Mouse (Mus musculus): ENCODE data around the gene Cachd1. TPM values are rescaled to one million over a fixed set of nuclear protein-coding genes. Genes with fewer than 3 reads are reported as not detected.

Gene Cachd1
- total RNA-seq, 1 experiment from 2014 or later = not detected

DNA sequence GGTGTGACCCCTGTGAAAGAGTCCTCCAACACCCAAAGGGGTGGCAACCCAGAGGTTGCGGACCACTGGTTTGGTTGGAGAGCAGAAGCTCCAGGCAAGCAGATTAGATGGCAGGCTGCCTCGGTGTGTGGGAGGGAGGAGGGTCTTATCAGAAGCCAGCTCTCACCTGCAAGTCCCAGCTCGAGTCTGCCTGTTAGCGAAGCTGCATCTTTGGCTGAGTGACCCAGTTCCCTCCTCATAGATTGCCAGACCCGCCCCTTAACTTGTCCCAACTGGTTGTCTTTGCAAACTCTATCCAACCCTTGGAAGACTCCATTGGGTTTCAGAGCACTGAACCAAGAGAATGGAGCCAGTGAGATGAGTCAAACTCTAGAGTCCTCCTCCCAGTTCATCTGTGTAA is 173.8 kb downstream of the Cachd1 start:
- no peak for ATAC-seq (replicated peaks; ENCODE audit: insufficient number of reproducible peaks, low FRiP score, low TSS enrichment, poor library complexity, severe bottlenecking)

DNA sequence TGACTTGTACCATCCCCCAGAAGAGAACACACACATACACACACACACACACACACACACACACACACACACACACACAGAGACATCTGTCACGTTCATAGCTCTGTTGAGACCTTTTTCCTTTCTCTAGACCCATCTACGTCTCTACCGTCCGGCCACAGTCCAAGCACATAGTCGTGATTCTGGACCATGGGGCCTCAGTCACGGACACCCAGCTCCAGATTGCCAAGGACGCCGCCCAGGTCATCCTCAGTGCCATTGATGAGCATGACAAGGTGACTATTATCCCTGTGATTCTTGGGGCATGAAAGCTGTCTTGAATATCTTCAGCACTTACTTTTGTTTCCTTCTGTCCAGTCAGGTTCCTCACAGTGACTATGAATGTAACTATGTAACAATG is 175.4 kb downstream of the Cachd1 start:
- ATAC-seq (replicated peaks; ENCODE audit: insufficient number of reproducible peaks, low FRiP score, low TSS enrichment, poor library complexity, severe bottlenecking) = no peak

DNA sequence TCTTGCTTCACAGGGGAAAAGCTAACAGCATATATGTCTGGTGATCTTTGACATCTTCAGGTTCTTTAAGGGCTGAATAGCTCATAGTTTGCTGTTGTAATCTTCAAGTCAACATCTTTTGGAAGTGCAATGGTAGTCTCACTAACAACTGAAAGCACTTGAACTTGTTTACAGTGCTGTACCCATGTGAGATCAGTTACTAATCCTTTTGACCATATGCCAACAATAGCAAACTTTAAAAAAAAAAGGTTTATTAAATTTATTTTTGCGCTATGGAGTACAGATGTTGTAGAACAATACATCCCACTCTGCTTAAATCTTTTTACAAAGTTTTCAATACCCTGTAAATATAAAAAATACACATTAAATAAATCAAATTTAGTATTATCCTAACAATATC is 186.9 kb downstream of the Cachd1 start:
- no peak for ATAC-seq (replicated peaks; ENCODE audit: insufficient number of reproducible peaks, low FRiP score, low TSS enrichment, poor library complexity, severe bottlenecking)

DNA sequence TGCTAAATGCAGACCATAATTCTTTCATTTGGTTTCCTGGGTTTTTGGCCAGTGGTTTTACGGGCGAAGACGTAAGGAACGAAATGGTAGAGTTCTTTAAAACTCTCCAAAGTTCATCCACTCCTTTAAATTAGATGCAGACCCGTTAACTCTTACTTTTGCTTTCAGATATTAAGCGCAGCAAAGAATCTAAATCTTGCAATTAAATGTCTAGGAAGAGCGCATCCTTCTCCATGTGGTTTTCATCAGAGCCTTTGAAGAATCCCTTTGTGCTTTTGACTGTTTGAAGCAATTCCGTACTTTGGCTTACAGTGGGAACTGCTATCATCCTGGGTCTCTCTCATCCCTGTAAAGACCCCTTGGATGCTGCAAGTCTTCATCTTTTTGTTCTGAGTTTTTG is 187.3 kb downstream of the Cachd1 start:
- ATAC-seq (replicated peaks; ENCODE audit: insufficient number of reproducible peaks, low FRiP score, low TSS enrichment, poor library complexity, severe bottlenecking) = no peak

DNA sequence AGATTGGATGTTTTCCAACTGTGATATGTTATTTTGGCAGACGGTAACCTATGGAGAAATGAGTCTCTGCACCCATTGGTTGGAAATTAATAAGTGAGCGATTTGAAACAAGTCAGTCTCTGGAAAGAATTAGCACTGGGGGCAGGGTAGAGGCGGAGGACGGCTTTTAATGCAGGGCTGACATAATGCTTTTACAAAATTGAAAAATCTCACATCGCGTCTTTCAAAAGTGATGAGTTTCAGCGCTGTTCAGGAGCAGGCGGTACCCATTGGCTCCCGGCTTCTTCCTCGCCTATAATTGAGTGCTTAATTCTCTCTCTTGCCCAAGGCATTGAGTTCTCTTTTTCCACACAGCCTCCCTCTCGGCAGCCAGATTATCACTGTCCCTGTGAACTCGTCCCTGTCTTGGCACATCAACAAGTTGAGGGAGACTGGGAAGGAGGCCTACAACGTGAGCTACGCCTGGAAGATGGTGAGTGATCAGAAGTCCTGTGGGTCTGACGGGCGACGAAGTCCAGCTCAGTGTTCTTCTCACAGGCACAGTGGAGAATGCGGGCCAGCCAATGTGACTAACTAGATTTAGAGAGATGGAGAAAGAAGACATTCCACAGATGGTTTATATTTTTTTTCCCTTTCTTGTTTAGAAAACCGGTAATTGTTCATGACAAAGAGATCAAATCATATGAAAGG is 191.4 kb downstream of the Cachd1 start:
- ATAC-seq (replicated peaks; ENCODE audit: insufficient number of reproducible peaks, low FRiP score, low TSS enrichment, poor library complexity, severe bottlenecking) = no peak

DNA sequence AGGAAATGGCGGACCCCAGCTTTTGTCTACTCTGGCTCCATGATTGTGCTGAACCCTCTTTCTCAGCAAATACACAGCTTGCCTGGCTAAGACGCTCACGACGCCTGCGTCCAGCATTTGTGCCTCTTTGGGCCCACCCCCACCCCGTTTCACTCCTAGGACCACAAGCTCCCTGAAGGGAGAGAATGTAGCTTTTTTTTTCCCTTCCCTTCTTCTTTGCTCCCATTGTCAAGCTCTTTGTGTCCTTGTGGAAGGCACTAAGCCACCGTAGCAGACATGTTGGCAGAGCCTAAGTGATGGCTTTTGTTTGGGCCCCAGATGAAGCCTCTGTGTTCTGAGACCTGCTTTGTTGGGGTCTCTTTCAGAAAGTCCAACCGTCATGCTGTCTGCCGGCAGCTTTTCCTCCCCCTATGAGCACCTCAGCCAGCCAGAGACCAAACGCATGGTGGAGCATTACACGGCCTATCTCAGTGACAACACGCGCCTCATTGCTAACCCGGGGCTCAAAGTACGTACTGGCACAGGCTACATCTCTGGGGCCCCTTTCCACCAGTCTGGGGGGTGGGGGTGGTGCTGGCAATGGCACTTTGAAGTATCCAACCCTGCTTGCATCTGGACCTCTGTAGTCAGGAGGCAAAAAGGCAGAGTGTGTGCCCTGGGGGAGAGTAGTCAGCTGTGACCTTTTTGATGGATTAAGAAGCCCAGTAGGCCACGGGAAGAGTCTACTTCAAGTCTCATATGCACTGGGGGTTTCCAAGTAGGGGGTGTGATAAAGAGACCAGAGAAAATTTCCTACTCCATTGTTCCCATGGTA is 197.4 kb downstream of the Cachd1 start:
- ATAC-seq (replicated peaks; ENCODE audit: insufficient number of reproducible peaks, low FRiP score, low TSS enrichment, poor library complexity, severe bottlenecking) = no peak

DNA sequence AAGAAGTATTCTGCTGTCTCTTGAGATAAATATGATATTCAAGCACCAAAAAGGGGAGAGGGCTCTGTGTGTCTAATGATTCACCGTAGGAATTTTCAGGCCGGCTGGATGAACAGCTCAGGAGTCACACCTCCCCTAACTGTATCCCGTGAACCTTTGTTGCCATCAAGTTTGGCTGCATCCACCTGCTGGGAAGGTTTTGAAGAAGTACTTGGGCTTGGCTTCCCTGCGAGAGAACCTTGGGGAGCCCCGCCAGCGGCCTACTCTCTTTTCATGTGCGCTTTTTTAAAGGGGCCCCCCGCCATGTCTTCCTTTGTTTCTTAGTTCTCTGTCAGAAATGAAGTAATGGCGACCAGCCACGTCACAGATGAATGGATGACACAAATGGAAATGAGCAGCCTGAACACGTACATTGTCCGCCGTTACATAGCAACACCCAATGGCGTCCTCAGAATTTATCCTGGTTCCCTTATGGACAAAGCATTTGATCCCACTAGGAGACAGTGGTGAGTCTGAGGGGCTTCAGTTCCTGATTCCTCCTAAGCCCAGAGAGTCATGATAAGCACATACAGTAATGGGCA is 198.1 kb downstream of the Cachd1 start:
- no peak for ATAC-seq (replicated peaks; ENCODE audit: insufficient number of reproducible peaks, low FRiP score, low TSS enrichment, poor library complexity, severe bottlenecking)

DNA sequence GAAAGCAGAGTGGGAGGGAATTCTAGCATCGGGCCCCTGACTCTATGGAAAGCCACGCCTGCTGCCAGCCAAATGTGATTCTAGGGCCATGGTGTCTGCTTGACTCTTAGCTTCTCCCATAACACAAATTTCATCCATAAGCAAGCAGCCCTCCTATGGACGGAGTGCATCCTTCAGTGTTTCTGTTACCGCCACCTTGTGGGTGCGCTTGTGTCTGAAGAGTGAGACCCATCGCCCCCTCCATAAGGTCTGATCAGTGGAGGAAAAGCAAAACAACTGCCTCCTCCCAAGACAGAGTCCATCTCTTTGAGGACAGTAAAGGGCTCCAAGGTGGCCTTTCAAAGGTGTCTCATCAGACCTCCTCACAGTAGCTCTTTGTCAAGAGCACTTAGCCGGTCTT is 201.0 kb downstream of the Cachd1 start:
- no peak for ATAC-seq (replicated peaks; ENCODE audit: insufficient number of reproducible peaks, low FRiP score, low TSS enrichment, poor library complexity, severe bottlenecking)

DNA sequence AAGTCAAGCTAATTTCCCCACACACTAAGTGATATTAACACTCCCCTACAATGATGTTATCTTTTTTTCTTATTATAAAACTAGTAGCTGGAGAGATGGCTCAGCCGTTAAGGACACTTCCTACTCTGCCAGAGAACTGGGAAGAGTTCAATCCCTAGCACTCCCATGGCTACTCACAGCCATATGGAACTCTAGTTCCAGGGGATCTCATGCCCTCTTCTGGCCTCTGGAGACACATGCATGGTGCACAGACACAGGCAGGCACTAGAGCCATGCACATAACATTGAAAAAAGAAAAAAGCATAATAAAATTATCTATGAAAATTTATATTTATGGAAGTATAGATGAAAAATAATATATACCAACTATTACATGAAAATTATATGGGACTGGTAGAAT is 210.7 kb downstream of the Cachd1 start:
- no peak for ATAC-seq (replicated peaks; ENCODE audit: insufficient number of reproducible peaks, low FRiP score, low TSS enrichment, poor library complexity, severe bottlenecking)

DNA sequence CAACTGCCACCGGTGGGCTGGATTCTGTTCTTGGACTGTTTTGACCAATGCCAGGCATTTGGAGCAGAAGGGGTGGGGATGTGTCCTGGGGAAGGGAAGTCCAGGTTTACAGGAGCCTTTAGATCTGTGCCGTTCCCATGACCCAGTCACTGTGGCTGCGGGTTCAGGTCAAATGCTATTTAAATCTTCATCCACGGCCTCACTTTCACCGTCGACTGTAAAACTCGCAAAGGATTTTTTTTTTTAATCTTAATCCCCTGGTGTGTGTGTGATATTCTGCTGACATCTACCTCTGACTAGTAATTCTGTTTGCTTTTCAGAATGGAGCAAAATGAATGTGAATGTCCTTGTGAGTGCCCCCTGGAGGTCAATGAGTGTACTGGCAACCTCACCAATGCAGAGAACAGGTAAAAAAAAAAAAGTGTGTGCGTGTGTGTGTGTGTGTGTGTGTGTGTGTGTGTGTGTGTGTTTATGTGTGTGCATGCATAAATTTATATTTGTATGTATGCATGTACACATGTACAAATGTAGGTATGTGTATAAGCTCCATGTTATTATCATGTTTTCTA is 211.8 kb downstream of the Cachd1 start:
- no peak for ATAC-seq (replicated peaks; ENCODE audit: insufficient number of reproducible peaks, low FRiP score, low TSS enrichment, poor library complexity, severe bottlenecking)

DNA sequence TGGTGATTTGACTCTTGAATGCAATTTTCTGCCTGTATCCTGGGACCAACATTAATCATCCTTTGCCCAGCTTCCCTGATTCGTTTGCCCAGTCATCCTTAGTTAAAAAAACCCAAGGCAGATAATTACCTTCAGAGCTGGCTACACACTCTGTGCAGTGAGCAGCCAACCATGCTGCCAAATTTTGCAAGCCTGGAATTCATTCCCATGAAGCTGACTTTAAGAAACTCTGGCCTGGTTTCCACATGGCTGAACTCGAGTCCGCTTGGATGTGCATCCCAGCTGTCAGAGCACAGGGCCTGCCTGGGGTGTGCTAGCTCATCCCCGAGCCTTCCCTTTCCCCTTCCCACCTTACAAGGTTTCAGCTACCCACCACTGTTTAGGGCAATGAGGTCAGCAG is 214.5 kb downstream of the Cachd1 start:
- ATAC-seq (replicated peaks; ENCODE audit: insufficient number of reproducible peaks, low FRiP score, low TSS enrichment, poor library complexity, severe bottlenecking) = no peak

DNA sequence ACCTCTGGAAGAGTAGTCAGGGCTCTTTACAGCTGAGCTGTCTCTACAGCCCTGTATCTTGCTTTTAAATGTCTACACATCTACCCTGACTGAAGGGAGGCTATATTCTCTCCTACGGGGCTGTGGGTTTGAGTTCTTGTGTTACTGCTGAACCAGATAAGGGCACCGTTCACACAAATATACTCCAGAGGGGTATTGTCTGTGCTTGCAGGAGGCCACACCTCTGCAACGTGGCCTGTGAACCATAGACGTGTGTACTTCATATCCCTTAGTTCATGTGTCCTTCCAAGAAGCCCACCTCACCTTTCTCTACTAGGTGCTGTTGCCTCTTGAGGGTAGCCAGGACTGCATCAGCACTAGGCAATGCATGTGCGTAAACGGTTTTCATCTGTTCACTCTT is 215.6 kb downstream of the Cachd1 start:
- no peak for ATAC-seq (replicated peaks; ENCODE audit: insufficient number of reproducible peaks, low FRiP score, low TSS enrichment, poor library complexity, severe bottlenecking)

DNA sequence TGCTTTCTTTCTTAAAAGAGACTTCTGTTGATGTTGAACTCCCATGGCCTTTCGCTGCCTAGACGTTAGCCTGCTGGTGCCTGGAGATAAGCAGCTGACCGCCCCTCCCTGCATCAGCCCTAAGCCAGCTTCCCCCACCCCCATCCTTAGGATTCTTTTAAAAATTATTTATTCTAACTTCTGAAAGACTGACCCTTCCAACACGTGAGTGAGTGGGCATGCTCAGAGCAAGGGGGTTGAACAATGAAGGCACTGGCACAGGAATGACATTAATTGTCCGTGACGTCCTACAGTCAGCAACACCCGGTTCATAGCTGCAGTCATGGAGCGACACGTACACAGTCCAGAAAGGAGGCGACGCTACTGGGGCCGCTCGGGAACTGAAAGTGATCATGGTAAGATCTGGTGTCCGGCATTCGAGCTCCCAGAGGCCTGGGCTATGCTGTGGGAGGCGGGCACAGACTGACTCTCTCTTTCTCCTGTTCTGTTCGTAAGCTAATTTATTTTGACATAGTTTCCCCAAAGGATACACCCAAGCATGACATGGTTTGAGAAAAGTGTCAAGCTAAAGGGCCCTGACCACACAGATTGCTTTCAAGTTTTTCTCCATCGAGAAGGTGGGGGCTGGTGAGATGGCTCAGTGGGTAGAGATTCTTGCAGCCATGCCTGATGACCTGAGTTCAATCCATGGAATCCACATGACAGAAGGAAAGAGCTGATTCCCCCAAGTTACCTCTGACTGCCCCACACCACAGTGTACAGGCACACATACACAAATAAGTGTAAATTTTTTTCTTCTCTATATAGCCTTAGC is 218.2 kb downstream of the Cachd1 start:
- no peak for ATAC-seq (replicated peaks; ENCODE audit: insufficient number of reproducible peaks, low FRiP score, low TSS enrichment, poor library complexity, severe bottlenecking)

DNA sequence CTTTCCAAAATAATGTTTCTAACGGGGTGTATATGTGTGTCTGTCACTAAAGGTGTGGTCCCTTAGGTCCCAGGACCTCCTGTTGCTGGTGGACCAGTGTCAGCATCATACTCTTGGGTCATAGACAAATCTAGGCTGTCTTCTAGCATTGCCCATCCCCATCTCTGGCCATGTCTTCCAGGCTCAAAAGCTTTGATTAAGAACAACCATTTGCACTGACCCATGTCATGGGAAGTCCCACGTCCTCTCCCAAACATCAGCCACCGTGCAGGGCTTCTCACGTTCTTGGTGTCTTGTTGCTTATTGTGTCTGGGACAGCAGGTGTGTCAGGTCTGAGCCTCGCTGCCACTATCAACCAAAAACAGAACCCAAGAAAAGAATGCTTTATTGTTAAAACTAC is 219.1 kb downstream of the Cachd1 start:
- no peak for ATAC-seq (replicated peaks; ENCODE audit: insufficient number of reproducible peaks, low FRiP score, low TSS enrichment, poor library complexity, severe bottlenecking)

DNA sequence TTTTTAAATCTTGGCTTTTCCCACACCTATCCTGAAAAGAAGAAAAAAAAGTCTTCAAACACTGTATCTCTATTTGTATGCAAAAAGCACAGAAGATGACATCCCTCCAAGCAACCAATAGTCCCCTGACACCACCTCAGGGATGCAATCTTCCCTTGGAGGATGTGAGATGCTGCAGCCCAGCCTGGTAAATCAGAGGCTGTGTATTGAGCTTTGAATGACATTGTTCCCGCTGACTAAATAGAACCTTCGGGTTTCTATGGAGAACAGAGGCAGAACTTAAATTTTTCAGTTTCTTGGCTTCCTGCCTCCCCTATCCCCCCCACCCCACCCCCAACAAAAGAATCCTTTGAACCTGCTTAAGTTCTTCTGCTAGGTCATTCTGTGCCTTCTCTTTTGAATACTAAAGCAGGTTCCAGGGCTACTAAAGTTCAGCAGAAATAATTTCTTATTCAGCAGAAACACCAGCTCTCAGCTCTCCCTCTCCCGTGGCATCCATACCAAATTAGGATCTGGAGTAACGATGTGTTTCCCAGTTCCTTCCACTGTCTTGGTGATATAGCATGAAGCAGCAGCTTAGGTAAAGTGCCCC is 219.7 kb downstream of the Cachd1 start:
- ATAC-seq (replicated peaks; ENCODE audit: insufficient number of reproducible peaks, low FRiP score, low TSS enrichment, poor library complexity, severe bottlenecking) = no peak

DNA sequence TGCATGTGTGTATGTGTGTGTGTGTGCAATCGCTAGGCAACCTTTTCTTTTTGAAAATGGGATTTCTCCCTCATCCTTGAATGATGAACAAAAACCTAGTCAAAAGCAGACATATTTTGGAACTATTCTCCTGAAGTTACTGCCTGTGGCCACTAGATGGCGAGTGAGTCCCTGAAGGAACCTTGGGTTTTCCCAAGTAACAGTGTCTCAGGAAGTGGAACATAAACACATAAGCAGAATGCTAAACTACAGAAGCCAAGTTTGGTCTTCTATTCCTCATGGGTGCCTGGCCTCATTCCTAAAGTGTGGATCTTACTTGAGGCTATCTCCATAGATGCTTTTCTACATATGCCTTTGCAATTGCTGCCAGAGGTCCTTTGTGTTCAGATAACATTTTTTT is 221.7 kb downstream of the Cachd1 start:
- no peak for ATAC-seq (replicated peaks; ENCODE audit: insufficient number of reproducible peaks, low FRiP score, low TSS enrichment, poor library complexity, severe bottlenecking)

DNA sequence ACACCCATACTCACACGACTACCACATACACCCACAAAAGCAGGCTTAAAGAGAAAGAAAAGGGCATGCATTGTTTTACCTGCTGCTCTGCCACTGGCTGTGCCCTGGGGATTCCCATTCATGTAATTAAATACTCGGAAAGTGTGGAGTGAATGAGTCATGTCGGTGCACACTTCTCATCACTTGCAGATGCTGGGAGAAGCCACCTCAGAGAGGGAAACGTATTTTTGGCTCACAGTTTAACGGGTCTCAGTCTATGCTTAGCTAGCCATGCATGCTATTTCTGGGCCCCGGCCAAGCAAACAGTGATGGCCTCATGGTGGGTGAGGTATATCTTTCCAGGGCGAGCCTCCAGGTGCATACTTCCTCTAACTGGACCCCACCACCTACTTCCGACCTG is 222.4 kb downstream of the Cachd1 start:
- ATAC-seq (replicated peaks; ENCODE audit: insufficient number of reproducible peaks, low FRiP score, low TSS enrichment, poor library complexity, severe bottlenecking) = no peak

DNA sequence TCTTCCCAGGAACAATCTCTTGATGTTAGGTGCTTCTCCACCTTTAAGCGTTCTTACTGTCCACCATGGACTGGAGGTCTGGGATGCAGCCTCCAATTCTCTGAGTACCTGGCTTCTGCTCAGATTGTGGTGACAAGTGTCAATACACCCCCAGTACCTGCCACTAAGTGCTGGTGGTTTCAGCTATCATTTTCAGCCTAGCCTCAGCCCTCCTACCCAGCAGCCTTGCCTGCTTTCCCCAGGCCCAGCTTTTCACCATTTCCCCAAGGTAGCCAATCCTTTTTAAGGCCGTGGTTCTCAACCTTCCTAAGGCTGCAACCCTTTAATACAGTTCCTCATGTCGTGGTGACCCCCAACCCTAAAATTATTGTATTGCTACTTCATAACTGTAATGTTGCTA is 224.1 kb downstream of the Cachd1 start:
- no peak for ATAC-seq (replicated peaks; ENCODE audit: insufficient number of reproducible peaks, low FRiP score, low TSS enrichment, poor library complexity, severe bottlenecking)

DNA sequence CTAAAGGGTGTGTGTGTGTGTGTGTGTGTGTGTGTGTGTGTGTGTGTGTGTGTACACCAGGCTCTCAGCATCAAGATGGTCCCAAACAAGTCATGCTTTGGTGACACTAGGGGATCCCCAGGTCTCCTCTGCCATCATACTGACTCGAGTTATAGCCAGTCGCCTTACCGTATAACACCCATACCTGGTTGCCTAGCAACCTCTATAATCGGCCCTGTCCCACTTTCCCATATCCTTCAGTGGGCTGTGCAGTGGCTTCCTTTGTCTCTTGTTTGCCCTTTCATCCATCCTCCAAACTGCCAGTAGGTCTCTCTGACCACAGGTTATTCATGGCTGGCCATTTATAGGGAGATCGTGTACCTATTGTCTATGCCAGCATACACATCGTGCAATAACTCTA is 224.6 kb downstream of the Cachd1 start:
- ATAC-seq (replicated peaks; ENCODE audit: insufficient number of reproducible peaks, low FRiP score, low TSS enrichment, poor library complexity, severe bottlenecking) = no peak

All from monocyte, adult 5-6 weeks (primary cell).